Mouse (Mus musculus) splenic B cell, adult 2 months (primary cell): Measurements from ENCODE around the gene Tmem237.

Experiments used
- DNase-seq: peaks from one replicate; pipeline ENCODE4 v3.0.0-alpha.2; 2011; ENCODE audit warnings: low read depth, low spot score
- H3K27me3 ChIP-seq: 2 replicates; pipeline ENCODE4 v1.6.1; 2012; ENCODE audit warnings: mild to moderate bottlenecking, low read length, moderate library complexity, mixed read lengths; ENCODE audit not compliant: control insufficient read depth, poor library complexity, insufficient read depth, severe bottlenecking
- H3K36me3 ChIP-seq: 2 replicates; pipeline ENCODE4 v1.6.1; 2012; ENCODE audit warnings: mild to moderate bottlenecking, low read length, moderate library complexity, mixed read lengths; ENCODE audit not compliant: control insufficient read depth, poor library complexity, insufficient read depth, severe bottlenecking

Tmem237 gene

DNA sequence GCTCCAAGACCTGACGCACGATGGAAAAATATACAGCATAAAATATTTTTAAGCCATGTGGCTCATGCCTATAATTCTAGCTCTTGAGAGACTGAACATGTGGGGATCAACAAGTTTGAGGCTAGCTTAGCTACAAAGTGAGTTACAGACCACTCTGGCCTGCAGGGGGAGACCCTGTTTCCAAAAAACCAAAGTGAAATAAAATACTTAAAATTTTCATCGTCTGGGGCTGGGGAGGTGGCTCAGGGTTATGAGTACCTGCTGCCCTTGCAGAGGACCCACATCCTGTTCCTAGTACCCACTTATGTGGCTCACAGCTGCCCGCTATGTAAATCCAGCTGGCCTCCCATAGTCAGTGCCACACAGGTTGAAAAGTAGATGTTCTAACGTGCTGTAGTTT is 30.3 kb upstream of the Tmem237 start:
- Histone ChIP-seq H3K27me3 (no peaks in the 10 kb centered on the region), H3K36me3 (no peaks in the 10 kb centered on the region)
- DNase-seq = no peak

DNA sequence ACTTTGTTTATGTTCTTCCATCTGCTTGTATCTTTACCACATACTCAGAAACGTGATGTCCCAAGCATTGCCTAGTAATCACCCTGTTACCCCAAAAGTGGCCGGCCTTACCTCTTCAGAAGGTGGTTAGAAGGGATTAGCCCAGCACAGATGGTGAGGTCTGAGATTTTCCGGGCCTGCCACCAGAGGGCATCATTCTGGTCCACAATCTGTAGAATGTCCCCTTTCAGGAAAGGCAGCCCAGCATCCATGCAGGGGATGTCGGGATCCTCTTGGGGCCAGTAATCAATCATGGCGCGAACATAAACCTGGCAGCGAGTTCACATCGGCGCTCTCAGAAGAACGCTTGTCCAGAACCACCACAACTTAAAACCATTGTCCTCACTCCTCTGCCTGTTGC is 24.3 kb upstream of the Tmem237 start:
- no peaks in the 10 kb centered on the region for H3K36me3 ChIP-seq
- DNase-seq = peak; percentile 54

DNA sequence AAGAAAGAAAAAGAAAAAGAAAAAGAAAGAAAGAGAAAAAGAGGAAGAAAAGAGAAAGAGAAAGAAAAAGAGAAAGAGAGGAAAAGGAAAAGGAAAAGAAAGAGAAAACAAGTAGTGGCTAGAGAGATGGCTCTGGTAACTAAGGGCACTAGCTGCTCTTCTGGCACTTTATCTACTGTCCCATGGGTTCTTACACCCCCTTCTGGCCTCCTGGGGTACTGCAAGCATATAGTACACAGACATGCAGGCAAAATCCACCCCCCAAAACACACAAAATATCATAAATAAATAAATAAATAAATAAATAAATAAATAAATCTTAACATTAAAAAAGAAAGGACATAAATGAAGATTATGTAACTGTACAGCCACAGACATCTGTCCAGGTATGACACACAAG is 22.6 kb upstream of the Tmem237 start:
- Histone ChIP-seq H3K27me3 (no peaks in the 10 kb centered on the region), H3K36me3 (no peaks in the 10 kb centered on the region)
- DNase-seq = peak; percentile 86

More for the DNA sequence above, 24.3 kb upstream of the Tmem237 start:
- no peaks in the 10 kb centered on the region for H3K27me3 ChIP-seq

DNA sequence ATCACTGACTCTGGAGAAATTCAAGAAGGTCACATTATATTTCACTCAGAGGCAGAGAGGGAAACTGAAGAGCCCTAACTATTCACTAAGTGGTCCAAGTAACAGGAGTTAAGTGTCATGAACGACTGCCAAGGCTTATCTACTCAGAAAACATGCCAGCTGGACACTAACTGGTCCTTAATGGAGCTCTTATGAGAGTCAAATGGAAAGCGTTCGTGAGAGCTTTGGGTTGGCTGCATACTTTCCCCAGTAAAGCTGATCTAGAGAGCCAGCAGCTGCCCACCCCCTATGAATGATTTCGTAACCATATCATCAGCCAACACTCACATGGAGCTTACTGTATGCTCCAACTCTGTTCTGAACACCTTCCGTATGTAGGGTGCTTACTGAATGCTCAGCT is 14.2 kb upstream of the Tmem237 start:
- no peaks in the 10 kb centered on the region for H3K27me3 ChIP-seq
- DNase-seq = no peak
- H3K36me3 ChIP-seq = no peaks in the 10 kb centered on the region

DNA sequence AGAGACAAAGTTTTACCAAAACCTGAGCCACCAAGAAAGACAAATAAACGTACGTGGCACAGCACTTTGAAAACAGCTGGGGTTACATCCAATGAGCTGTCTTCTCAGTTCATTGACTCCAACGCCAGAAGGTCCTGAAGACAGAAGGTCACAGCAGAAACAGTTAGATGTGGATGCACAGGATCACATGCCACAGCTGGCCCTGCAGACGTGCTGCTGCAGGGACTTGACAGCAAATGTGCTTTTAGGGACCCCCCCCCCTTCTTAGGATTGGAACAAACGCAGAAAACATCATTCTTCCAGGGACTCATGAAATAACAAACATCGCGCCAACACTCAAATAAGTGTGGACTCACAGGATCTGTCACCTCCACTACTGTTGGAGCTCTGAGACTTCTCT is 8.7 kb upstream of the Tmem237 start:
- H3K36me3 ChIP-seq = no peaks in the 10 kb centered on the region
- no peak for DNase-seq
- H3K27me3 ChIP-seq = no peaks in the 10 kb centered on the region

DNA sequence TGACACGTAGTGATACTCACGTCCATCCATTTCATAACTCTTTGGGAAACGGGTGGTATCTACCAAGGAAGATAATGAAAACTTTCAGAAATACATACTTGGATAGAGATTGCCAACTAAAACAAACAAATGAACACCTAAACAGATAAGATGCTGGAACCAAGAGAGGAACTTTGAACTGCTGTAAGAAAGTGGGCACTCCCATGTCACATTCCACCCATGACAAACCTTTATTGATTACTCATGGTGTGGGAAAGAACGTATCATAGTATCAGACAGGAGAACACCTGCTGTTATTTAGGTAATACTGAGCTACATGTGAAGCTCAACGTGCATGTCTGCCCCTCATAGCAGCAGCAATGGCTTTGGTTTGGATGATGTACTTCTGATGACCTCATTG is 5.3 kb upstream of the Tmem237 start:
- Histone ChIP-seq H3K27me3 (no peaks in the 10 kb centered on the region), H3K36me3 (no peaks in the 10 kb centered on the region)
- no peak for DNase-seq

DNA sequence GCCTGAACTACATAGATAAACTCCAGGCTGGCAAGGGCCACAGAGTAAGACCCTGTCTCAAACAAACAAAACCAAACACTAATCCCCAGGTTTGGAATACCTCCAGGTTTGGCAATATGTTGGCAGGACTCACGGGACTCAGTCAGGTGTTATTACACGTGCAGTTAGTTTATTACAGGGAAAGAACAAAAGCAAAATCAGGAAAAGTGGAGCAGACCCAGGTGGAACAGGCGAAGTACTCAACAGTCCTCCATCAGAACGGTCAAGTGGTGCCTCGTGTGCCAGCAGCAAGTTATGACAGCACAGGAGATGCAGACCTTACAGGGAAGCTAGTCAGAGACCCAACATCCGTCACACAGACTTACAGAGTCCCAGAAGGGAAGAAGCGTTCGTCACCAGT is 9.7 kb downstream of the Tmem237 start:
- H3K36me3 ChIP-seq = no peaks in the 10 kb centered on the region
- DNase-seq = no peak
- H3K27me3 ChIP-seq = no peaks in the 10 kb centered on the region

DNA sequence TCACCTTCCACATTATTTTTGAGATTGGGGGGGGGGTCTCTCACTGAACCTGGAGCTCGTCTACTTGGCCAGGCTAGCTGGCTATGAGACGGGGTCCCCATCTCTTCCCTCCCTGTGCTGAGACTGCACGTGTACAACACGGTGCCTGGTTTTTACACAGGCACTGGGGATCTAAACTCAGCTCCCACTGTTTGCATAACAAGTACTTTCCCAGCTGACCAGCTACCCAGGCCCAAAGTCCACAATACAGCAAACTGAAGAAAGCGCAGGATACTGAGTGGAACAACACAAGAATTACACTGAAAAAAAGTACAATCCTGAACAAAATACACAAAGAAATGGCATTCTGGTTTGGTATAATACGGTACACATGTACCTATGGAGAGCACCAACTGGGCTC is 18.1 kb downstream of the Tmem237 start:
- no peak for DNase-seq
- H3K27me3 ChIP-seq = no peaks in the 10 kb centered on the region
- H3K36me3 ChIP-seq = no peaks in the 10 kb centered on the region

DNA sequence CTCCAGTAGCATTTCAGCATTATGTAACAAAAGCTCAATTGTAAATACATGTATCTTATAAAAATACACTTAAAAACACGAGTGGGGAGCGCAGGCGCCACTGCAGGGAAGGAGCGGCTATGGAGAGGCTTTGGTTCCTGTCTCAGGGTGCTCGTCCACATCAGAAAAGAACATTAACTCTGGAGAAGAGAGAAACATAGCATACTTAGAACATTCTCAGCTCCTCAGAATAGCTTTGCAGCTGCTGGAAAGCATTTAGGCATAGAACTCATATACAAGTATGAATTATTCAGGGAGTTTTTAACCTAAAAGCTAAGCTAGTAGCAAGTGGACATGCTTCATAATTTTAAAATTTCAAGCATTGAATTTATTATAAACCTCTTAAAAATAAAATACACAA is 19.2 kb downstream of the Tmem237 start:
- H3K27me3 ChIP-seq = no peaks in the 10 kb centered on the region
- H3K36me3 ChIP-seq = no peaks in the 10 kb centered on the region
- DNase-seq = no peak

DNA sequence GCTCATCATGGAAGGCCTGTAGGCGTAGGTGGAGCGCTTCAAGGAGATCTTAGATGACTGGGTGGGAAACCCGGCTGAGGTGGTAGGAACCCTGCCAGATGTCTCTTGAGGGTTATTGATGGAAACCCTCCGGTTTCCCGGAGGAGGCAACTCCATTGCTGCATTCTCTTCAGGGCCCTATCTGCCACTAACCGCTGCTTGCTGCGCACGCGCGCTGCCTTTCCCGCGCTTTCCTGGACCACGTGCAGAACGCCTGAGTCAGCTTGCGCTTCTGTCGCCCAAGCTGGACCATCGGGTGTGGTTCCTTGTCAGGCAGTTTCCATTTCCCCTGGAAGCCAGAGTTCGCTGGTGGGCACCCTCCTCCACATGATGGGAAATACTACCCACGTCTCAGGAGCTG is 25.5 kb downstream of the Tmem237 start, which contains the start of gene C2cd6:
C2cd6 (minus strand) TSS at position 196 of the 400 bp plus-strand sequence.
- Histone ChIP-seq H3K27me3 (no peaks in the 10 kb centered on the region), H3K36me3 (no peaks in the 10 kb centered on the region)
- DNase-seq = no peak

DNA sequence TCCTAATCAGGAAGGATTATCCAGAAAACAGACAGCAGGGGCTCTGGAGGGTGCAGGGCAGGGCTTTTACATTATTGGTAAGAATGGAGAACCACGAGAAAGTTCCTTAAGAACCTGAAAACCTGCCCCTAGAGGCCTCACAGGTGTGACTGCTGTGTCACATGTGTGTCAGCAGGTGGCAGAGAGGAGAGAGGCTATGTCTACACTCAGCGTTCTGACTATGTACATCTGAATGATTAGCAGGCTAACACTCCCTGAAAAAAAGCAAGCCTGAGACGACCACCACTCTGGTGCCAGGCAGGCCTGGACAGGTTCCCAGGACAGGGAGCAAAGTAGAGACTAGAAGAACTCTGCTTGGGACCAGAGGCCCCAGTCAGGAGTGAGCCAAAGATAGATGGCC is 49.3 kb downstream of the Tmem237 start:
- Histone ChIP-seq H3K27me3 (no peaks in the 10 kb centered on the region), H3K36me3 (no peaks in the 10 kb centered on the region)
- DNase-seq = peak; percentile 51

DNA sequence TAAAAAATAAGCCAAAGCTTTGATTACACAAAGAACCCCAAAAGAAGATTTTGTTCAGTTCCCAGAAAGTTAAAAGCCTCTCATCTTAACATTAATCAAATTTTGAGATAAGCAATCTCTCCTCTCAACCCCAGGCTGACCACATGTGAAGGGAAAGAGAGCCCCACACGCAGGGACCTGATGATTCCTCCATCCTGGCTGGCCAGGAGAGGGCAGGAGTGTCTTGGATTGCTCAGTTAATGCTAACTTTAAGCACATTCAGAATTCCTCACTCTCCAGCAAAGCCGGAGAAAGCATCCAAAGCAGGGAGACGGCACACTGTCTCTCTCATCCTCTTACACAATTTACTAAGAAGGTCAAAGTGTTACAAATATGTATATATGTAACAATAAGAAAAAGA is 52.2 kb downstream of the Tmem237 start:
- DNase-seq = no peak
- H3K36me3 ChIP-seq = no peaks in the 10 kb centered on the region
- no peaks in the 10 kb centered on the region for H3K27me3 ChIP-seq

DNA sequence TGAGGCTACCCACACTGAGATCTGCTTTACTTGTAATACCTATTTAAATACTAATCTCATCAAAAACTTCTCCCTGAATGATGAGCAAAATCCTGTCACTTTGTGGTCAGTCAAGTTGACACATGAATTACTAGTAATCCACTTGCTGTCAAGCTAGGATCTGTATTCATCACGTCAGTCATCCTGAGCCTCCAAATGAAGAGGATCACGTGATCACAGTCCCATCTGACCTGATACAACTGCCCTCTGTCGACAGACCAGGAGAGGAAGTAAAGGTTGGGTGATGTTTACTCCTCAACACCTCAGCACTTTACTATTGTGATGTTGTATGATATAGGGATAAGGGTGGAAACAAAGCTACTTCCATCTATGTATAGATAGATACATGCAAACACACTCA is 56.5 kb downstream of the Tmem237 start:
- no peak for DNase-seq
- H3K36me3 ChIP-seq = no peaks in the 10 kb centered on the region
- H3K27me3 ChIP-seq = no peaks in the 10 kb centered on the region

DNA sequence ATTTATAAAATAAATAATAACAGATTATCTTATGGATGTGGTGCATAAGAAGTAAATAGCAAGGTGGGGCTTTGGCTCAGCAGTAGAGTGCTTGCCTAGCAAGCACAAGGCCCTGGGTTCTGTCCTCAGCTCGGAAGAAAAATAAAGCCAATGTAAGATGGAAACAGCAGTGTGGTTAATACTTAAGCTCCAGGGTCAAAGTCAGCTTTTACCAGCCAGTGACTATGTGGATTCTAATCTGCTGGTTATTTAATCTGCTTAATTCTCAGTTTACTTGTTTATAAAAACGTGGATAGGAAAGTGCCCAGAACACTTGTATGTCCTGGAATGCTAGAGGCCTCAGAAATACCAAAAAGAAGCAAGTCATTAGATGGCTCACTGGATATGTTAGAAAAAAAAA is 63.3 kb downstream of the Tmem237 start:
- no peaks in the 10 kb centered on the region for H3K27me3 ChIP-seq
- no peaks in the 10 kb centered on the region for H3K36me3 ChIP-seq
- DNase-seq = no peak

DNA sequence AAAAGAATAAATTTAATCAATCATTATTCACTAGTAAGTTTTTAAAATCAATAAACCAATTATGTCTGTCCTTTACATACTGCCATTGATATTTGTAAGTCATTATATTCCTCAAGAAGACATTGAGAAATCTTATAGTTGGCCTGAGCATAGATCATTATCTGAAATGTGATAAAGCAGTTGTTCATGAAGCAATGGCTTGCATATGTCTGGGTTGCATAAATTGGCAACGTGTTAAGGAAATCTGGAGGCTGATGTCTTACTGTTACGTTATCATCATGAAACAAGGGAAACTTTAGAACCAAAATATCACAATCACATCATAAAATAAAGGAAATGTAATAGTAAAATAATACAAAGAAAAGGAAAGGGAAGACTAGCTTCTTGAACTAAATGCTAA is 68.9 kb downstream of the Tmem237 start:
- Histone ChIP-seq H3K36me3 (no peaks in the 10 kb centered on the region), H3K27me3 (no peaks in the 10 kb centered on the region)
- DNase-seq = no peak
